ENCODE assay signal across 8 mouse cellular contexts in genomic region chr14:55644261-55644888, GRCm38 (mm10). TPM values are rescaled to one million over a fixed set of nuclear protein-coding genes. Genes with fewer than 3 reads are reported as not detected.
A peak's percentile ranks its signal among the peaks of the same experiment; 100 is the strongest.
DNase-seq lines count a peak whose midpoint lies in the region; ATAC-seq and TF ChIP-seq lines count a peak whose summit lies in the region.

No protein-coding gene starts in this region.

- H3K4me3 ChIP-seq in bone marrow macrophage, adult 2 months (ENCODE audit: insufficient read depth, low read length) = peak overlapping the region; percentile 83
- peak overlapping the region; percentile 73 for H3K4me3 ChIP-seq in heart, embryonic 12.5 days

- TF ChIP-seq CTCF in bone marrow macrophage, adult 2 months (IDR thresholded peaks at IDR 0.05; ENCODE audit: low read depth, low read length) = no peak

- no peak for ATAC-seq in heart, embryonic 12.5 days (ENCODE audit: insufficient number of reproducible peaks, low FRiP score)

- no peak for TF ChIP-seq POLR2A in bone marrow macrophage, adult 2 months (IDR thresholded peaks at IDR 0.05; ENCODE audit: borderline replicate concordance, low read depth, low read length)

- peaks cover 37% of the 10 kb centered on the region for H3K36me3 ChIP-seq in heart, embryonic 12.5 days

- H3K4me1 ChIP-seq in bone marrow macrophage, adult 2 months (ENCODE audit: control insufficient read depth, insufficient read depth, low read length) = peaks cover 29% of the 10 kb centered on the region
- peaks cover 31% of the 10 kb centered on the region for H3K4me1 ChIP-seq in heart, embryonic 12.5 days (replicated peaks)

- peak overlapping the region; percentile 88 for H3K4me2 ChIP-seq in heart, embryonic 12.5 days

- H3K9me3 ChIP-seq in heart, embryonic 12.5 days (replicated peaks) = no peaks in the 10 kb centered on the region

- H3K27me3 ChIP-seq in heart, embryonic 12.5 days (replicated peaks) = no peaks in the 10 kb centered on the region

- 32% methylated on average over 17 of the region's 17 CpGs for WGBS in heart, embryonic 12.5 days

- H3K9ac ChIP-seq in heart, embryonic 12.5 days = peak overlapping the region; percentile 82

- peak overlapping the region; percentile 76 for H3K27ac ChIP-seq in bone marrow macrophage, adult 2 months (ENCODE audit: insufficient read depth, low read depth, low read length)
- peak overlapping the region; percentile 68 for H3K27ac ChIP-seq in heart, embryonic 12.5 days (ENCODE audit: poor library complexity, severe bottlenecking)

- DNase-seq in adrenal gland, postnatal 14 days = peak; percentile 38
- DNase-seq in adrenal gland, postnatal 4 days (ENCODE audit: low spot score in 2 of 2) = no peak
- peak; percentile 28 to 35 for DNase-seq in kidney, postnatal 4 days
- peak; percentile 67 for DNase-seq in naive thymus-derived CD4-positive, alpha-beta T cell, adult 2 months (ENCODE audit: low read depth)
- no peak for DNase-seq in frontal cortex, adult 2 months (ENCODE audit: extremely low spot score in 1 of 2, low spot score in 1 of 2)
- DNase-seq in left cerebral cortex, adult 8-10 months (ENCODE audit: low spot score in 2 of 2) = no peak

RNA-seq across cellular contexts. Expression of gene Tm9sf1, which starts 0.8 kb away (rescaled TPM):
- total RNA-seq in adrenal gland, postnatal 14 days (2021) = 68.4 and 78.5 TPM in 2 replicates
- 100 to 1,000 TPM in 1 of 2 experiments, 10 to 100 TPM in 1; 98.6 to 102 TPM for total RNA-seq in adrenal gland, postnatal 4 days (2021)
- 61.9 and 64.9 TPM in 2 replicates for polyA plus RNA-seq in bone marrow macrophage, adult 2 months (2012; ENCODE audit: insufficient read depth, insufficient read length, missing spikeins)
- polyA plus RNA-seq in heart, embryonic 12.5 days (2016; fragmentation: Nextera tagmentation; extraction: Ambion mirVana) = 86.2 and 92.6 TPM in 2 replicates
- polyA plus RNA-seq in frontal cortex, adult 2 months (2012; rRNA removed) = 33.0 and 38.5 TPM in 2 replicates
- 10 to 100 TPM; 37.5 to 45.6 (median 38.9) TPM for total RNA-seq in left cerebral cortex, adult 8-10 months (2022)

RNA-seq across cellular contexts. Expression of gene Tssk4, which starts 5.6 kb away (rescaled TPM):
- 1.9 and 3.1 TPM in 2 replicates for total RNA-seq in adrenal gland, postnatal 14 days (2021)
- 1 to 10 TPM; 1.7 to 2.8 TPM for total RNA-seq in adrenal gland, postnatal 4 days (2021)
- polyA plus RNA-seq in bone marrow macrophage, adult 2 months (2012; ENCODE audit: insufficient read depth, insufficient read length, missing spikeins) = 1.6 and 1.7 TPM in 2 replicates
- 0.45 and 0.60 TPM in 2 replicates for polyA plus RNA-seq in heart, embryonic 12.5 days (2016; fragmentation: Nextera tagmentation; extraction: Ambion mirVana)
- polyA plus RNA-seq in frontal cortex, adult 2 months (2012; rRNA removed) = 0.78 and 1.2 TPM in 2 replicates
- 1 to 10 TPM in 1 of 4 experiments, under 1 TPM in 3; 0.53 to 1.2 (median 0.89) TPM for total RNA-seq in left cerebral cortex, adult 8-10 months (2022)

RNA-seq across cellular contexts. Expression of gene Gm49378, which starts 6.7 kb away (rescaled TPM):
- total RNA-seq in adrenal gland, postnatal 14 days (2021) = 2.4 and 3.9 TPM in 2 replicates
- total RNA-seq in adrenal gland, postnatal 4 days (2021) = 1 to 10 TPM; 3.8 to 4.5 TPM
- 0.59 and 3.0 TPM in 2 replicates for polyA plus RNA-seq in bone marrow macrophage, adult 2 months (2012; ENCODE audit: insufficient read depth, insufficient read length, missing spikeins)
- polyA plus RNA-seq in heart, embryonic 12.5 days (2016; fragmentation: Nextera tagmentation; extraction: Ambion mirVana) = 3.4 and 5.2 TPM in 2 replicates
- 4.3 and 6.2 TPM in 2 replicates for polyA plus RNA-seq in frontal cortex, adult 2 months (2012; rRNA removed)
- total RNA-seq in left cerebral cortex, adult 8-10 months (2022) = 1 to 10 TPM; 3.5 to 4.2 (median 4.0) TPM

RNA-seq across cellular contexts. Expression of gene Ipo4, which starts 8.6 kb away (rescaled TPM):
- total RNA-seq in adrenal gland, postnatal 14 days (2021) = 78.2 and 105 TPM in 2 replicates
- 100 to 1,000 TPM in 1 of 2 experiments, 10 to 100 TPM in 1; 96.8 to 108 TPM for total RNA-seq in adrenal gland, postnatal 4 days (2021)
- 31.4 and 33.3 TPM in 2 replicates for polyA plus RNA-seq in bone marrow macrophage, adult 2 months (2012; ENCODE audit: insufficient read depth, insufficient read length, missing spikeins)
- polyA plus RNA-seq in heart, embryonic 12.5 days (2016; fragmentation: Nextera tagmentation; extraction: Ambion mirVana) = 66.1 and 68.4 TPM in 2 replicates
- polyA plus RNA-seq in frontal cortex, adult 2 months (2012; rRNA removed) = 139 and 152 TPM in 2 replicates
- 100 to 1,000 TPM; 122 to 146 (median 132) TPM for total RNA-seq in left cerebral cortex, adult 8-10 months (2022)

RNA-seq across cellular contexts. Expression of gene Mdp1, which starts 15.9 kb away (rescaled TPM):
- 50.4 and 60.3 TPM in 2 replicates for total RNA-seq in adrenal gland, postnatal 14 days (2021)
- 10 to 100 TPM; 57.4 to 63.3 TPM for total RNA-seq in adrenal gland, postnatal 4 days (2021)
- polyA plus RNA-seq in bone marrow macrophage, adult 2 months (2012; ENCODE audit: insufficient read depth, insufficient read length, missing spikeins) = 35.9 and 36.3 TPM in 2 replicates
- 74.1 and 76.7 TPM in 2 replicates for polyA plus RNA-seq in heart, embryonic 12.5 days (2016; fragmentation: Nextera tagmentation; extraction: Ambion mirVana)
- polyA plus RNA-seq in frontal cortex, adult 2 months (2012; rRNA removed) = 46.0 and 46.7 TPM in 2 replicates
- 10 to 100 TPM; 40.7 to 48.1 (median 44.1) TPM for total RNA-seq in left cerebral cortex, adult 8-10 months (2022)

Comparison
In these comparisons a context has a peak if more than half of its experiments do, and no peak if none do; other contexts are left out.
1. DNase-seq: peak in adrenal gland, postnatal 14 days (single experiment), kidney, postnatal 4 days (2 of 2) and naive thymus-derived CD4-positive, alpha-beta T cell, adult 2 months (single experiment); none in adrenal gland, postnatal 4 days (0 of 2), frontal cortex, adult 2 months (0 of 2) and left cerebral cortex, adult 8-10 months (0 of 2).